Comparison of ENCODE assay signal across 9 mouse cellular contexts in the genomic region with DNA sequence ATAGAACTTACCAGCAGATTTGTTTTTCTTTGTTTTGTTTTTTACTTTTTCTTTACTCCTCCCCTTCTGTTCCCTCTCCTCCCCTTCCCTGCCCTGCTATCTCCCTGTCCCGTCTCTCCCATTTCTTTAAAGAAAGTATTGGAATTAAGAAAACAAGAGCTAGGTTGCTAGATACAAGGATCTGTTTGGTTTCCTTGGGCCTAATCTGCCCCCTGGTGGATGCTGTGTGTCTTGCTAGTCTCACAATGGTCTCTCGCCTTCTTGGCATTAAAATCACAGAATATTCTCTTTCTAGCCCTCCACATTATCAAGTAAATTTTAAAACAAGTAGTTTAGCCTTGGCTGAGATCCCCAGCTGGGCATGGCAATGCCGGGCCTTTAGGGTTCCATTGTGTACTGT.
DNase-seq lines count a peak whose midpoint lies in the region; ATAC-seq and TF ChIP-seq lines count a peak whose summit lies in the region.
"Had no signal": no experiment of that assay in that cellular context is flagged by ENCODE, and none has a peak within 500 bp of the region (broad histone marks: within the 10 kb centered on the region; RNA-seq: fewer than 3 reads in every experiment).

No protein-coding gene starts in this region.

- no peak overlapping the region for H3K4me2 ChIP-seq in liver, postnatal 0 days (ENCODE audit: low read depth, low read length)
- H3K4me2 ChIP-seq: heart, embryonic 15.5 days had no signal

- TF ChIP-seq EP300 in liver, postnatal 0 days (IDR thresholded peaks at IDR 0.05; ENCODE audit: low read depth), result no peak

- intact Hi-C loops in gastrocnemius, postnatal 36 days (cut with DNase I), result loop anchor here (2.0 to 5.0 kb wide), 4 partner anchors 90 to 1125 kb away; no protein-coding TSS in a partner anchor

- H3K4me1 ChIP-seq in liver, postnatal 0 days (ENCODE audit: insufficient read depth), result peaks cover 8% of the 10 kb centered on the region; the same call in 1 of the 2 replicates
- H3K4me1 ChIP-seq: heart, embryonic 15.5 days had no signal

- no peaks in the 10 kb centered on the region for H3K36me3 ChIP-seq in liver, postnatal 0 days (replicated peaks; ENCODE audit: insufficient read depth, low read length)
- H3K36me3 ChIP-seq: heart, embryonic 15.5 days had no signal

- no peak overlapping the region for H3K9ac ChIP-seq in liver, postnatal 0 days (replicated peaks)
- H3K9ac ChIP-seq: heart, embryonic 15.5 days had no signal

- H3K27me3 ChIP-seq in liver, postnatal 0 days (ENCODE audit: insufficient read depth, low read length), result no peaks in the 10 kb centered on the region
- H3K27me3 ChIP-seq: heart, embryonic 15.5 days had no signal

- no peak overlapping the region for H3K4me3 ChIP-seq in liver, postnatal 0 days (ENCODE audit: low read depth, low read length)
- H3K4me3 ChIP-seq: heart, embryonic 15.5 days had no signal

- H3K9me3 ChIP-seq in liver, postnatal 0 days (ENCODE audit: low read length), result no peaks in the 10 kb centered on the region
- H3K9me3 ChIP-seq: heart, embryonic 15.5 days had no signal

- ATAC-seq in CD4-positive, CD25-positive, alpha-beta regulatory T cell, adult 4 months, result peak; percentile 82
- ATAC-seq in liver, postnatal 0 days, result no peak

- H3K27ac ChIP-seq in liver, postnatal 0 days (ENCODE audit: low read depth), result no peak overlapping the region
- H3K27ac ChIP-seq: heart, embryonic 15.5 days had no signal

- TF ChIP-seq CTCF in liver, postnatal 0 days (IDR thresholded peaks at IDR 0.05; ENCODE audit: low read depth), result peak; percentile 84

- DNase-seq in adrenal gland, adult 18-20 months (ENCODE audit: low spot score in 2 of 2), result peak; percentile 70 to 79
- DNase-seq in embryo, embryonic 10.5 days (ENCODE audit: low spot score), result peak; percentile 91
- peak; percentile 66 to 77 for DNase-seq in gastrocnemius, postnatal 36 days
- peak; percentile 85 to 93 for DNase-seq in kidney, postnatal 25 days
- DNase-seq in liver, postnatal 0 days, result peak; percentile 84
- DNase-seq in right cerebral cortex, adult 2 months (ENCODE audit: low spot score in 2 of 2), result peak; percentile 90 to 93
- DNase-seq in urinary bladder, postnatal 14 days (ENCODE audit: low spot score), result peak; percentile 81

- 24% methylated on average over 3 of the region's 3 CpGs for WGBS in liver, postnatal 0 days (ENCODE audit: insufficient replicate concordance)
